ENCODE assay signal across 8 mouse cellular contexts in genomic region chr8:69710624-69711023, GRCm38 (mm10). TPM values are rescaled to one million over a fixed set of nuclear protein-coding genes. Genes with fewer than 3 reads are reported as not detected.
DNase-seq lines count a peak whose midpoint lies in the region; ATAC-seq lines count a peak whose summit lies in the region.
"Not testable (repeated sequence)": the region's sequence is repeated elsewhere in the genome, so short reads cannot be mapped to it uniquely, and the experiment has no call there.

Gene Zfp869, minus strand, starts transcription at chr8:69710724.

- DNase-seq in adrenal gland, adult 18-20 months (ENCODE audit: low spot score in 2 of 2); gastrocnemius, postnatal 10 days; heart, postnatal 14 days; left cerebral cortex, postnatal 4 days: not testable (repeated sequence)

- peaks cover 63% of the 10 kb centered on the region for H3K36me3 ChIP-seq in embryonic facial prominence, embryonic 13.5 days
- peaks cover 74% of the 10 kb centered on the region for H3K36me3 ChIP-seq in kidney, embryonic 15.5 days
- H3K36me3 ChIP-seq in neural tube, embryonic 15.5 days, result peaks cover 46% of the 10 kb centered on the region

- not testable (repeated sequence) for ATAC-seq in embryonic facial prominence, embryonic 13.5 days (ENCODE audit: insufficient number of reproducible peaks, insufficient read depth, low FRiP score, low TSS enrichment, low read depth); kidney, embryonic 15.5 days (replicated peaks; ENCODE audit: low FRiP score); megakaryocyte, adult 5-6 weeks (ENCODE audit: poor library complexity, severe bottlenecking); neural tube, embryonic 15.5 days (ENCODE audit: low FRiP score)

- WGBS in embryonic facial prominence, embryonic 13.5 days, result 94% methylated on average over 10 of the region's 10 CpGs
- 95% methylated on average over 10 of the region's 10 CpGs for WGBS in kidney, embryonic 15.5 days
- WGBS in neural tube, embryonic 15.5 days, result over 99% methylated on average over 9 of the region's 10 CpGs

- H3K9ac ChIP-seq in embryonic facial prominence, embryonic 13.5 days; kidney, embryonic 15.5 days; neural tube, embryonic 15.5 days (replicated peaks): not testable (repeated sequence)

- not testable (repeated sequence) for H3K4me3 ChIP-seq in embryonic facial prominence, embryonic 13.5 days; kidney, embryonic 15.5 days (replicated peaks); neural tube, embryonic 15.5 days (replicated peaks)

- H3K27ac ChIP-seq in embryonic facial prominence, embryonic 13.5 days; kidney, embryonic 15.5 days; neural tube, embryonic 15.5 days (replicated peaks): not testable (repeated sequence)

- peaks cover 24% of the 10 kb centered on the region for H3K4me1 ChIP-seq in embryonic facial prominence, embryonic 13.5 days
- H3K4me1 ChIP-seq in kidney, embryonic 15.5 days, result peaks cover 15% of the 10 kb centered on the region
- peaks cover 26% of the 10 kb centered on the region for H3K4me1 ChIP-seq in neural tube, embryonic 15.5 days

- H3K4me2 ChIP-seq in embryonic facial prominence, embryonic 13.5 days; kidney, embryonic 15.5 days; neural tube, embryonic 15.5 days: not testable (repeated sequence)

- H3K27me3 ChIP-seq in embryonic facial prominence, embryonic 13.5 days; kidney, embryonic 15.5 days; neural tube, embryonic 15.5 days (replicated peaks): not testable (repeated sequence)

- not testable (repeated sequence) for H3K9me3 ChIP-seq in embryonic facial prominence, embryonic 13.5 days; kidney, embryonic 15.5 days (replicated peaks); neural tube, embryonic 15.5 days (replicated peaks)

- intact Hi-C loops in heart, postnatal 14 days (cut with DNase I); left cerebral cortex, postnatal 4 days (cut with DNase I): not testable (repeated sequence)

RNA-seq across cellular contexts. Expression of gene Zfp869, which starts in this region (rescaled TPM):
- 10 to 100 TPM; 20.9 to 26.4 TPM for total RNA-seq in adrenal gland, adult 18-20 months (2021)
- 31.0 and 32.6 TPM in 2 replicates for polyA plus RNA-seq in embryonic facial prominence, embryonic 13.5 days (2015; fragmentation: Nextera tagmentation; extraction: Ambion mirVana)
- total RNA-seq in gastrocnemius, postnatal 10 days (2021), result 10 to 100 TPM; 12.7 to 12.8 TPM
- total RNA-seq in heart, postnatal 14 days (2021), result 10 to 100 TPM; 12.7 to 13.5 TPM
- polyA plus RNA-seq in kidney, embryonic 15.5 days (2015; fragmentation: Nextera tagmentation; extraction: Ambion mirVana), result 28.7 and 30.9 TPM in 2 replicates
- total RNA-seq in left cerebral cortex, postnatal 4 days (2021), result 10 to 100 TPM; 18.8 to 19.3 TPM
- 16.7 and 17.9 TPM in 2 replicates for total RNA-seq in megakaryocyte, adult 5-6 weeks (2015)
- total RNA-seq in megakaryocyte, adult 5-6 weeks (2017), result 18.1 and 21.5 TPM in 2 replicates
- 23.9 and 25.2 TPM in 2 replicates for polyA plus RNA-seq in neural tube, embryonic 15.5 days (2015; fragmentation: Nextera tagmentation; extraction: Ambion mirVana)
